Mouse (Mus musculus) monocyte, adult 2 months (primary cell): ENCODE data around the gene Taf10.
A peak's percentile ranks its signal among the peaks of the same experiment; 100 is the strongest.

ENCODE experiments used
- DNase-seq, 2 experiments: peaks; one replicate each; pipeline ENCODE4 v3.0.0; 2022; ENCODE audit warnings: low spot score in 2 of 2, low read depth in 1 of 2

Taf10 gene

DNA sequence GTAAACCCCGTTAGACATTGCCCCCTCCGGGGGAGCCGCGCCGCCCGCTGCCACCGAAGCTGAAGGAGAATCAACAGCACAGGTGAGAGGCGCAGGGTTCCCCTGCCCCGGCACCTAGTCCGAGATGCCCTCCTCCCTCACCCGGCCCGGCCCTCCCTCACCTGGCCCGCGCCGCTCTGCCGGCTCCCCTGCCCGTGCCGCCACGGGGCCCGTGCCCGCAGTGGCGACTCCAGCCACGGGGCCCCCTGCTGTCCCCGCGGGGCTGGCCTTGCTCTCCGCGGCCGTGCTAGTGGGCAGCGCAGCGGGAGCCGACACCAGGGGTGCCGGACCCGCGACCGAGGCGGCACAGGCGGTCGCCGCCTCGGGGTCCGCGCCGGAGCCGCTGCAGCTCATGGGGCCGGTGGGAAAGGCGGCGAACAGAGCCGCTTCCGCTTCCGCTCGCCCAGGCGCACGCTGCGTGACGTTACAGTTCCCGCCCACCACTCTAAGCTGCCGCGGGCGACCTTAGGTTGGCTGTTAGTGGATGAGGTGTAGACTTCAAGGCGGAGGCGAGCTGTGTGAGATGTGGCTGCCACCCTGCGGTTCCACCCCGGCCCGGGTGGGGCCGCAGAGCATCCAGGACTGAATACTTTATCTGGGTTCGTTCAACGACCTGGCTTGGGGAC is at the start of gene Taf10:
TSS of gene Taf10 (minus strand) at position 436 of the 665 bp plus-strand sequence.
- DNase-seq: peak; percentile 54 to 68

GRCm38 (mm10) chr7:105793701-105794100 is 49.5 kb upstream of the Taf10 start:
- DNase-seq: no peak

DNA sequence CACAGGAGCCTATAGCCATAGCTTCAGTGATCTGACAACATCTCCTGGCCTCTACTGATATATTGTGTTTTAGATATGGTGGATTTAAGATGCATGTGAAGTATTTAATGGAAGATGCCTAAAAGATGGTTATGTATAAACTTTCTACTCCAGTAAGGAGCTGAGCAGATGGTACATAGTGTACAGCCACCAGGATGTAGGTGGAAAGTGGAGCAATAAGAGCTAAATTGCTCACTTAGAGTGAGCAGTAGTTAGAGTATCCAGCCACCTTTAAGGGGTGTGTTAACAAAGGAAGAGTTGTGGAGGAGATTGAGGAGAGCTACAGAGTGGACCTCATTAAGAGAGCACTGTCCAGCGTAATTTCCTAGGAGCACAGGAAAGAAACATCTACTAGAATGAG is 47.0 kb upstream of the Taf10 start:
- no peak for DNase-seq

DNA sequence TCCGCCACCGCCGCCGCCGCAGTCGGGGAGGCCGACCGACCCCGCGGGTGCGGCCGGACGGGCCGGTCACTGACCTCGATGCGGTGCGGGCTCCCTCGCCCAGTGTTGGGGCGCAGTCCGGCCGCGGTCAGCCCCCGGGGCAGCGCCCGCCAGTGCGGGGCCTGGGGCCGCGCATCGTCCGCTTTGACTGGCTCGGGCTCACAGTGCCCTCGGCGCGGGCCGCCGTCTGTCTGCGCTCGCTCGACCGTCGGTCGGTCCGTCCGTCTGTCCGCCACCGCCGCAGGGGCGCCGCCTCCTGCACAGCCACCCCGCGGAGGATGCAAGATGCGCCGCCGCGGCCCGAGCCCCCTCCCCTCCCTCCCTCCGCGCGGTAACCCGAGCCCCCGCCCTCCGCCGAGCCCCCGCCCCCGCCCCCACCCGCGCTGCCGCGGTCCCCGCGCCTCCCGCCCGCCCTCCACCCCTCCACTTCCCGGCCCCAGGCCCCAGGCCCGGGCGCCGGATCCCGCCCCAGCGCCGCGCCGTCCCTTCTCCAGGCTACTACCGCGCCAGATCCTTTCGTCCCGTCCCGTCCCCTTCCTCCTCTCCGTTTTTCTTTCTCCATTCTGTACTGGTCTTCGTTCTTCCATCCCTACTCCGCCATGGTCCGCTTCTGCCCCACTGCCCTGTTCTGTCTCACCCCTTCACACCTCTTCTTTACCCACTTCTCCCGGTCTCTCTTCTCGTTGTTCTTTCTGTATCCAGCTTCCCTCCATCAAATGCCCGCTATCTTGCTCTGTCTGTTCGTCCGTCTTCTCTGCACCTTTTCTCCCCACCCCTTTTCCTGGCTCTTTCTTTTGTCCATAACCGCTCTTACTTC is 43.4 kb upstream of the Taf10 start, which contains the start of gene Dchs1:
TSS of gene Dchs1 (minus strand) at position 370 of the 856 bp plus-strand sequence.
- DNase-seq: no peak

- DNase-seq: no peak
Observed at GRCm38 (mm10) chr7:105786506-105787284, 42.5 kb upstream of the Taf10 start.

GRCm38 (mm10) chr7:105784556-105784955 is 40.4 kb upstream of the Taf10 start:
- no peak for DNase-seq

GRCm38 (mm10) chr7:105783861-105784260 is 39.7 kb upstream of the Taf10 start:
- no peak for DNase-seq

DNA sequence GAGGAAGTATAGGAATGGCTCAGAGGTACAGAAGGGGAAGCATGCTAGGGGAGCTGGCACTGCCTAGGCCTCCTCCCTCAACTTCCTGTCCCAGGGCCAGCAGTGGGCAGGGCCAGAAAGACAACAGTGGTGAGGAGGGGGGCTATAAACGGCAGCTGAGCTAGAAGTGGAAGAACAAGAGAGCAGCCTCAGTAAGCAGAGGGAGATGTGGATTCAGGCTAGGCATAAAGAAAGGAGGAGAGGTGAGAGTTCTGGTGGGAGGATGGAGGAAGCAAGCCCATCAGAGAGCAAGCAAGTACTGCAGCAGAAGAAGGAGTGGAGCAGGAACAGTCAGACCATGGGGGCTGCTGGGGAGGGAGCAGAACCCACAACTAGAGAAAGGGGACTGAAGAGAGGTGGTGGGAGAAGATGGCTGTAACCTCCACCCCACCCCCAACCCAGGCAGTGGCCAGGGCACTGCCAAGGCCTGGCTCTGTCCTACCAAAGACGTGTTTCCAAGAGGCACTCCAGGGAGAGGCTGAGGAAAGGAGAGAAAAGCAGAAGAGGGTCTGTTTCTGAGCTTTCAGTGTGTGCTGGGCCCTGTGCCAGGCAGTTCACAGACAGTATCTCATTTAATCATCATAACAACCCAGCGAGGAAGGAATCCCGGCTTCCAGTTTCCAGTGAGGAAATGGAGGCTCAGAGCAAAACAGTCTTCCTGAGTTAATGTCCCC is 34.5 kb upstream of the Taf10 start:
- DNase-seq: peak in 1 of 2 experiments; percentile 21

DNA sequence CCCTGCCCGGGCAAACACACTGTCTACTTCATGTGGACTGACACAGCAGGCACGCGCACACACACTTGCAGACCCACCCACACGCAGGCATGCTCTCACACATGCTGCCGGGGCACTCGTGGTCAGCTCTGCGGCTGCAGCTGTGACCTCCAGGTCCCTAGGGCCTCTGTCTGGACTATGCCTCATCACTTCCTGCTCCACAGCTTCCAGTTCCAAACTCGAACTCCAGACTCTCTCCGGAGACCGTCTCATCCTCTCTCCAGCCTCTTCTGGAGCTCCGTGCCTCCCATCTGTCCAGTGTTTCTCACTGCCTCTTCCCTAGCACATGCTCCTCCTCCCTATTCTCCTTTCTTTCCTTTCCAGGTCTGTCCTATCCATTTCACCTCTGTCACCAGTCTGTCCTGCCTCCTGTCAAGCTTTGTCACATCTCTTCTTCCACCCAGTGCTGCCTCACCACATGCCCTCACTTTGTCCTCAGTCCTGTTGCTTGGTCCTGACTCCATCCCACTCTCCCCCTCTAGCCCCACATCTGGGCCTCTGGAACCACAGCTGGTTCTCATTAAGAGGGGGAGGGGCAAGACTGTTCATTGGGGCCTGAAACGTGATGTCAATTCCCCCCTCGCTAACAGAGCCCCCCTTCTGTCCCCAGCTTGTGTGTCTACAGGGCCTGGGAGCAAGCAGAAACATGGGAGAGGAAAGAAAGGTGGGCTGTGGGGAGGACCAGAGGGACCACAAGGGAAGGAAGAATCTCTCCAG is 33.8 kb upstream of the Taf10 start:
- no peak for DNase-seq

DNA sequence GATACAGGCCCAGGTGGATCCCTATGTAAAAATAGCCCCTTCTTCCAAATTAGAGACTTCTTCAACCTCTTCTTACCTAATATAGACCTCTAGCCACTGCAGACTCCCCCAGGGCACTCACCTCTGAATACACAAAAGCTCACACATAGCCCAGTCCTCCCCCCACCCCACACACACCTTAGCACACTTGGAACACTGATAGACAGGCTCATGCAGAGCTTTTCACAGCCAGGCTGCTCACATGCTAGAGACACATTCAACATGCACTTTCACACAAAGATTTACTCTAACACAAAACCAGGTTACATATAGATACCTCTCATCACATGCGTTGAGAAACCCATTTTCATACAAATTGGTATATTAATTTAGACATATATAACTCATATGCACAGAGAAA is 33.2 kb upstream of the Taf10 start:
- no peak for DNase-seq

GRCm38 (mm10) chr7:105776026-105776425 is 31.9 kb upstream of the Taf10 start:
- no peak for DNase-seq

DNA sequence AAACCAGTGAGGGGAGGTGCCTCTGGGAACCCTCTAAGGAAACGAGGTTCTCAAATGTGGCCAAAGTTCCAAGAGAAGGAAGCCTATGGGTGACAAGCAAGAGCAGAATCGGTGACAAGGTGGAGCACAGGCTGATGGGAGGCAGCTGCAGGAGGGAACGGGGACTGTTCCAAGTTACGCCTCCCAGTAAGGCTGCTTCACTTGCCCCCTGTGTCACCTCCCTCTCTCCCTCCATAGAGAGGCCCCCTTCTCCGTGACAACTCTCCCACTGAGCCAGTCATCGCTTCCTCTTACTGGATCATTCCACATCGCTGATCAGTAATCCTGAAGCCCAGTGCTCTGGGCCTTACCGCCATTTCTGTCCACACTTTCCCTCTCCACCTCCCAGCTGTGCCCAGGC is 30.5 kb upstream of the Taf10 start:
- DNase-seq: no peak

DNA sequence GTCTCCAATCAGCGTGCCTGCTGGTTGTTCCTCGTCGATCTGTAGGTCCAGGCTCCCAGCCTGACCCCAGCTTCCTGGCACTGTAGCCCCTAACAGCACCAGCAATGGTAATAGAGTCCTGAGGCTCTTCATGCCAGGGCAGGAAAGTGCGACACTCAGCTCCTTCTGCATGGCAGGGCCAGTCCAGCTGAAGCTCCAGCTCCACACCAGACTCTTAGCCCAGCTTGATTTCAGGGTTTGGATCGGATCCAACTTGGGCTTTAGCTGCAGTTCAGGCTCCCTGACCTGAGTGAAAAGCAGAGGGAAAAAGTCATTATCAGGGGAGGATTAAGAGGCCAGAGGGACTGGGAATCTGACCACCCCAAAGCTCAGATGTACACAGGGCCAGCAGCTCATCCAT is 28.9 kb upstream of the Taf10 start:
- no peak for DNase-seq

DNA sequence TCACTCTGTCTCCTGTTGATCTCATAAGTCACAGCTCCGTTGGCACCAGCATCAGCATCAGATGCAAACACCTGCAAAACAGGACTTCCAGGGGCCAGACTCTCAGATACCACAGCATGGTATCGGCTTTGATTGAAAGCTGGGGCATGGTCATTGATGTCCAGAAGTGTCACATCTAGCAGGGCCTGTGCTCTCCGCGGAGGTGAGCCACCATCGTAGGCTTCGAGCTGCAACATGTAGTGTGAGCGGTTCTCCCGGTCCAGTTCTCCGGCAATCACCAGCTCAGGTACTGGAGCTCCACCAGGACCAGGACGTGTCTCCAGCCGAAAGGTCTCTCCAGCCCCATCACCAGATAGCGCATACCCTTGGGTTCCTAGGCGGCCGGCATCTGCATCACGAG is 28.2 kb upstream of the Taf10 start:
- DNase-seq: no peak

GRCm38 (mm10) chr7:105769959-105770358 is 25.8 kb upstream of the Taf10 start:
- no peak for DNase-seq

- no peak for DNase-seq
Observed at GRCm38 (mm10) chr7:105767729-105768165, 23.6 kb upstream of the Taf10 start.

DNA sequence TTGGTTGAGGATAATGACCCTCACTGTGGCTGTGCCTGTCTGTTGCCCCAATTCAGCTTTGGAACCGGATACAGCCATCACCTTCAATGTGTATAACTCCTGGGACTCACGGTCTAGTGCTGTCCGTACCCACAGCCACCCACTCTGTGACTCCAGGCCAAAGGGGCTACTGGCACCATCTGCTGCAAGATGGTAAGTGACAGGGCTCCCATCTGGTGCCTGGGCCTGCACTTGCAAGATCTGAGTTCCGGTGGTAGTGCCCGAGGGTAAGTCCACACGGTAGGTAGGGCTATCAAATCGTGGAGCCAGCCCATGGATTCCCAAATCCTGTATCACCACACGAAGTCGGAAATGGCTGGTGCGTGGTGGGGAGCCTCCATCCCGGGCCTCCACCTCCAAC is 20.2 kb upstream of the Taf10 start:
- no peak for DNase-seq

DNA sequence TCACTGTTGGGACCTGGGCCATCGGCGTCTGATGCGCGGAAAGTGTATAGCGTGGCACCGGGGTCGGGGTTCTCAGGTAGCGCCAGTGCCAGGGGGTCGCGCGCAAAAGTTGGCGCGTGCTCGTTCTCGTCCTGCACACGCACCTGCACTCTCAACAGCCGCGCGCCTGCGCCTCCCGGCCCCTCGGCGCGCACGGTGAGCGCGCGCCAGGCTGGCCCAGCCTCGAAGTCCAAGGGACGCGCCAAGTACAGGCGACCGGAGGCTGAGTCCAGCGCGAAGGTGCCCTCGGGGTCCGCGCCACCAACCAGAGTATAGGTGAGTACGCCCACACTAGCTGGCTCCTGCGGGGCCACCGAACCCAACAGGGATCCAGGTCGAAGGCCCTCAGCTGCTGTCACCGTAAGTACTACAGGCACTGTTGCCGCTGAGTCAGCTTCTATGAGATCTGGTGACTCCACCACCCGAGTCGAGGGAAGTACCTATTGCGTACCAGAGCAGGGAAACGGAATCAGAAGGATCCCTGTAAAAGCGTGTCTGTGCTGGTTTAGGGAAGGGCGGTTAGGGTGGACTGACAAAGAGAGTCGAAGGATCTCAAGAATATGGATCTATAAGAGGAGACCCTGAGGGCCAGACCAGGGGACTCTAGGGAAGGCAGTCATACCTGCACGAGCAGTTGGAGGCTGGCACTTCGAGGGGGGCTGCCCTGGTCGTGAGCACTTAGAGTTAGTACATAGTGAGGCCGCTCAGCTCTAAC is 18.5 kb upstream of the Taf10 start:
- no peak for DNase-seq

DNA sequence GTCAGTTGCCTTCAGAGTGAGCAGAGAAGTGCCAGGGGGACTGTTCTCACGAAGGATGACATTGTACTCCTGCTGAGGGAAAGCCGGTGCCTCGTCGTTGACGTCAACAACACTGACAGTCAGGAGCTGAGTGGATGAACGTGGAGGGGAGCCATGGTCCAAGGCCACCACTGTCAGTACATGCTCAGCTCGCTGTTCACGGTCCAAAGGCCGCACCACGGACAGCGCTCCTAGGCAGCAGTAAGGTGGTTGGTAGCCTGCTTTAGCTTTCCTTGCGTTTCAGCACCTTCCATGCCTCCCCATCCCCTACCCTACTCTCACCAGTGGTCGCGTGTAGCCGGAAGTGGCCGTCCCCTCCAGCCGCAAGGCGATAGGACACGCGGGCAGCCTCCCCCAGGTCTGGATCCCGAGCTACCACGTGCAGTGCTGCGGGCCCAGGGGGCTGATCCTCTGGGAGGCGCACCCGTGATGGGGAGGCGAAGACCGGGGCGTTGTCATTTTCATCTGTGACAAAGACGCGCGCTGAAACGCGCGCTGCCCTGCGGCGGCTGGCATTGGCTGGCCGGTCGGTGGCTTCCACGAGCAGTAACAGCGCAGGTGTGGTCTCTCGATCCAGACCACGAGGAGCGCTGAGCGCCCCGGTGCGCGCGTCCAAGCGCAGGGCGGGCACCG is 17.8 kb upstream of the Taf10 start:
- DNase-seq: no peak
